Mouse (Mus musculus): ENCODE results near the gene Rbms3. TPM values are rescaled to one million over a fixed set of nuclear protein-coding genes. Genes with fewer than 3 reads are reported as not detected.
A peak's percentile ranks its signal among the peaks of the same experiment; 100 is the strongest.

Rbms3 gene
- polyA plus RNA-seq, 1 experiment from 2014 or later: 76.1 TPM

- peaks cover 7% of the 10 kb centered on the region for H3K4me1 ChIP-seq (ENCODE audit: control insufficient read depth, insufficient read depth, low read length)
- ATAC-seq (ENCODE audit: insufficient read depth, low FRiP score): no peak
- WGBS: 70% methylated on average over 7 of the region's 7 CpGs
- no peak overlapping the region for H3K4me3 ChIP-seq (replicated peaks; ENCODE audit: low read length)
- H3K9me3 ChIP-seq (replicated peaks; ENCODE audit: control insufficient read depth, low read length): no peaks in the 10 kb centered on the region
- H3K27ac ChIP-seq (ENCODE audit: low read length): peak overlapping the region; percentile 12; the same call in 1 of the 2 replicates
- no peaks in the 10 kb centered on the region for H3K27me3 ChIP-seq (ENCODE audit: control insufficient read depth, insufficient read depth, low read length)
- no peaks in the 10 kb centered on the region for H3K36me3 ChIP-seq (ENCODE audit: control insufficient read depth, insufficient read depth, low read length)
- H3K4me2 ChIP-seq (ENCODE audit: low read depth, low read length): no peak overlapping the region
- no peak overlapping the region for H3K9ac ChIP-seq (ENCODE audit: low read length)
Observed at GRCm38 (mm10) chr9:116541976-116542375, 1087.7 kb downstream of the Rbms3 start.

DNA sequence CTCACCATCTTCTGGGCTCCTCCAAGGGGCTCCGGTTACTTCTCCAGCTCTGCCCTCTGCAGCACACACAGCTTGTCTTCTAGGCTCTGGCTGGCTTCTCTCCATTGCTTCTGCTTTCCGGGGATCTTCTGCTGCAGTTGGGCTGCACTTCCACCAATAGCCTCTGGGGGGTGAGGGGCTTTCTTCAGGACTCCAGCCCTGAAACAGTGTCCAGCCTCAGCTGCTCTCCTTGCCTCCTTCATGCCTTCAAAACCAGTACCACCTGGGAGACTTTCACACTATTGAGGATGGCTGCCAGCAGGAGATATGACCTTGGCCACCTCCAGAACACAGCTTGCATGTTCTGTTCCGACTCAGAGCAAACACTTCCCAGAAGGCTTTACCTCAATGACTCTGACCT is 1094.0 kb downstream of the Rbms3 start:
- H3K4me1 ChIP-seq (ENCODE audit: control insufficient read depth, insufficient read depth, low read length): no peaks in the 10 kb centered on the region
- no peak overlapping the region for H3K4me2 ChIP-seq (ENCODE audit: low read depth, low read length)
- no peaks in the 10 kb centered on the region for H3K9me3 ChIP-seq (replicated peaks; ENCODE audit: control insufficient read depth, low read length)
- H3K27ac ChIP-seq (ENCODE audit: low read length): no peak overlapping the region
- ATAC-seq (ENCODE audit: insufficient read depth, low FRiP score): no peak
- 61% methylated on average over 3 of the region's 3 CpGs for WGBS
- no peak overlapping the region for H3K9ac ChIP-seq (ENCODE audit: low read length)
- no peaks in the 10 kb centered on the region for H3K36me3 ChIP-seq (ENCODE audit: control insufficient read depth, insufficient read depth, low read length)
- no peaks in the 10 kb centered on the region for H3K27me3 ChIP-seq (ENCODE audit: control insufficient read depth, insufficient read depth, low read length)
- no peak overlapping the region for H3K4me3 ChIP-seq (replicated peaks; ENCODE audit: low read length)

DNA sequence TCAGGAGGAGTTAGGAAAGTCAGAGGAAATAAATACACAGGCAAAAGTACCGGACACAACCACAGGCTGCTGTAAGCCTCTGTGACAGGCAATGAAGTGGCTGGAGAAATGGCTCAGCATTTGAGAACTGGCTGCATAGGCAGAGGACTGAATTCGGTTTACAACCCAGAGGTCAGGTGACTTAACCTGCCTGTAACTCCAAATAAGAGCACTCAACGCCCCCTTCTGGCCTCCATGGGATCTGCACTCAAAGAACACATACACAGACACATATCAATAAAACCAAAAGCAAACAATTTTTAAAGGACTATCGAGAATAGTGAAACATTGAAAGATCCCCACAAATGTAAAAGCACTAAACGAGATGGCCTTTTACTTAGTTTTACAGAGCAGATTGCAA is 1096.3 kb downstream of the Rbms3 start:
- 80% methylated on average over 5 of the region's 5 CpGs for WGBS
- Histone ChIP-seq H3K27ac (ENCODE audit: low read length) (no peak overlapping the region), H3K27me3 (ENCODE audit: control insufficient read depth, insufficient read depth, low read length) (no peaks in the 10 kb centered on the region), H3K36me3 (ENCODE audit: control insufficient read depth, insufficient read depth, low read length) (no peaks in the 10 kb centered on the region), H3K9me3 (replicated peaks; ENCODE audit: control insufficient read depth, low read length) (no peaks in the 10 kb centered on the region), H3K4me3 (replicated peaks; ENCODE audit: low read length) (no peak overlapping the region), H3K9ac (ENCODE audit: low read length) (no peak overlapping the region), H3K4me2 (ENCODE audit: low read depth, low read length) (no peak overlapping the region), H3K4me1 (ENCODE audit: control insufficient read depth, insufficient read depth, low read length) (no peaks in the 10 kb centered on the region)
- no peak for ATAC-seq (ENCODE audit: insufficient read depth, low FRiP score)

DNA sequence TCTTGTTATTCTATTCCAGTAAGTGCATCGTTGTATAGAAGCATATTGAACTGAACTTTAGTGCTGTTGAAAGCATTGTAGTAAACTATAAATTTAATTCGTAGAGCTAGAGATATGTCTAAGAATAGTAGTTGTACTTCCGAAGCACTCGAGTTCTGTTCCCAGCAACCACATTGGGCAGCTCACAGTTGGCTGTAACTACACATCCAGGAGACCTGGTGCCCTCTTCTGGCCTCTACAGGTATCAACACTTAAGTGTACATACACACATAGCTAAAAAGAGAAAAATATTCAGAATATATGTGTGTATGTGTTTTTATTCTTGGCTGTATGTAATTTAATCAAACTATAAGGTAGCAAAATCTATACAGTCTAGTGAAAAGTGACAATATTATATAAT is 1098.6 kb downstream of the Rbms3 start:
- Histone ChIP-seq H3K4me3 (replicated peaks; ENCODE audit: low read length) (no peak overlapping the region), H3K4me2 (ENCODE audit: low read depth, low read length) (no peak overlapping the region)
- ATAC-seq (ENCODE audit: insufficient read depth, low FRiP score): no peak

DNA sequence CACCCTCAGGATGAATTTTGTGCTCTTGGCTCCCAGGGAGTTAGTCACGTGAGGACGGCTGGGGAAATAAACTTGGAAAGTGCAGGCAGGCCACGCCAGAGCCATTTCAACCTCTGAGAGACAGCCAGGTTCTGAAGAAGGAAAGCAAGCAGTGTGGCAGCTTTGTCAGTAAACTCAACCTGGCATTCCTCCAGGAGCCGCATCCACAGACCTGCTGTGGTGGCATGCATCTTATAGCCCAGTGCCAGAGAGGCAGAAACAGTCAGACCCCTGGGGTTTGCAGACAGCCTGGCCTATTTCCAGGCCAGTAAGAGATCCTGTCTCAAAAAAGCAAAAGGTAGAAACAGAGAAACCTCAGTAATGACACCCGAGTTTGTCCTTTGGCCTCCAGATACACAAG is 1105.3 kb downstream of the Rbms3 start:
- Histone ChIP-seq H3K4me2 (ENCODE audit: low read depth, low read length) (no peak overlapping the region), H3K9me3 (replicated peaks; ENCODE audit: control insufficient read depth, low read length) (no peaks in the 10 kb centered on the region), H3K27ac (ENCODE audit: low read length) (no peak overlapping the region), H3K36me3 (ENCODE audit: control insufficient read depth, insufficient read depth, low read length) (no peaks in the 10 kb centered on the region), H3K4me1 (ENCODE audit: control insufficient read depth, insufficient read depth, low read length) (no peaks in the 10 kb centered on the region), H3K27me3 (ENCODE audit: control insufficient read depth, insufficient read depth, low read length) (no peaks in the 10 kb centered on the region), H3K4me3 (replicated peaks; ENCODE audit: low read length) (no peak overlapping the region), H3K9ac (ENCODE audit: low read length) (no peak overlapping the region)
- 73% methylated on average over 5 of the region's 5 CpGs for WGBS
- ATAC-seq (ENCODE audit: insufficient read depth, low FRiP score): no peak

More for the DNA sequence above, 1098.6 kb downstream of the Rbms3 start:
- Histone ChIP-seq H3K4me1 (ENCODE audit: control insufficient read depth, insufficient read depth, low read length) (no peaks in the 10 kb centered on the region), H3K9me3 (replicated peaks; ENCODE audit: control insufficient read depth, low read length) (no peaks in the 10 kb centered on the region), H3K27ac (ENCODE audit: low read length) (no peak overlapping the region), H3K36me3 (ENCODE audit: control insufficient read depth, insufficient read depth, low read length) (no peaks in the 10 kb centered on the region), H3K9ac (ENCODE audit: low read length) (no peak overlapping the region), H3K27me3 (ENCODE audit: control insufficient read depth, insufficient read depth, low read length) (no peaks in the 10 kb centered on the region)
- 94% methylated on average over 4 of the region's 4 CpGs for WGBS

All from stomach, embryonic 16.5 days (tissue).